Mouse (Mus musculus) ovary, postnatal 36 days (tissue): ENCODE measurements around the gene Snap91.

Source experiments
- DNase-seq: peaks from one replicate; pipeline ENCODE4 v3.0.0; 2022; ENCODE audit warnings: low spot score, mixed read lengths

Snap91 gene

GRCm38 (mm10) chr9:86880113-86880972, at the start of gene Snap91:
Gene Snap91, minus strand, starts transcription at chr9:86880654.
- DNase-seq, result peak; percentile 19

- no peak for DNase-seq
Observed at GRCm38 (mm10) chr9:86926519-86926918, 46.1 kb upstream of the Snap91 start.

GRCm38 (mm10) chr9:86925688-86926087, 45.2 kb upstream of the Snap91 start:
- no peak for DNase-seq

- DNase-seq, result no peak
Observed at GRCm38 (mm10) chr9:86922430-86922829, 42.0 kb upstream of the Snap91 start.

- DNase-seq, result no peak
Observed at GRCm38 (mm10) chr9:86916543-86916942, 36.1 kb upstream of the Snap91 start.

- no peak for DNase-seq
Observed at GRCm38 (mm10) chr9:86899502-86900199, 19.2 kb upstream of the Snap91 start.

- peak; percentile 32 for DNase-seq
Observed at GRCm38 (mm10) chr9:86879216-86880112, 990 bp downstream of the Snap91 start.

GRCm38 (mm10) chr9:86878716-86879115, 1.7 kb downstream of the Snap91 start:
- DNase-seq, result no peak

GRCm38 (mm10) chr9:86873681-86874080, 6.8 kb downstream of the Snap91 start:
- no peak for DNase-seq

- DNase-seq, result no peak
Observed at GRCm38 (mm10) chr9:86869586-86870338, 10.7 kb downstream of the Snap91 start.

GRCm38 (mm10) chr9:86858101-86858500, 22.4 kb downstream of the Snap91 start:
- no peak for DNase-seq

- no peak for DNase-seq
Observed at GRCm38 (mm10) chr9:86857626-86858025, 22.8 kb downstream of the Snap91 start.

GRCm38 (mm10) chr9:86852861-86853260, 27.6 kb downstream of the Snap91 start:
- no peak for DNase-seq

GRCm38 (mm10) chr9:86851689-86852088, 28.8 kb downstream of the Snap91 start:
- no peak for DNase-seq

GRCm38 (mm10) chr9:86850452-86851207, 29.8 kb downstream of the Snap91 start:
- no peak for DNase-seq

GRCm38 (mm10) chr9:86843747-86844353, 36.6 kb downstream of the Snap91 start:
- no peak for DNase-seq

GRCm38 (mm10) chr9:86829792-86830191, 50.7 kb downstream of the Snap91 start:
- no peak for DNase-seq

- DNase-seq, result no peak
Observed at GRCm38 (mm10) chr9:86829034-86829433, 51.4 kb downstream of the Snap91 start.

- no peak for DNase-seq
Observed at GRCm38 (mm10) chr9:86819366-86819765, 61.1 kb downstream of the Snap91 start.

GRCm38 (mm10) chr9:86817673-86818072, 62.8 kb downstream of the Snap91 start:
- DNase-seq, result no peak
